Mouse (Mus musculus) forebrain, postnatal 0 days (tissue): ENCODE data around the gene Aph1c. TPM values are rescaled to one million over a fixed set of nuclear protein-coding genes. Genes with fewer than 3 reads are reported as not detected.
A peak's percentile ranks its signal among the peaks of the same experiment; 100 is the strongest.
"Not testable (repeated sequence)": the region's sequence is repeated elsewhere in the genome, so short reads cannot be mapped to it uniquely, and the experiment has no call there.

Source experiments
- ATAC-seq: fragments of 200-750 bp; cut with Nextera tagmentation; 2 replicates; pipeline ENCODE4 v1.8.0; 2017; ENCODE audit warnings: mild to moderate bottlenecking, moderate library complexity
- DNase-seq: peaks from one replicate; pipeline ENCODE4 v3.0.0-alpha.2; 2015
- H3K27ac ChIP-seq: fragments of 300-500 bp; sonication (generic); 2 replicates; pipeline ENCODE4 v1.5.1; 2014; ENCODE audit warnings: low read depth, mild to moderate bottlenecking, antibody characterized with exemption, low read length, moderate library complexity, mixed read lengths
- H3K27me3 ChIP-seq: fragments of 300-500 bp; sonication (generic); 2 replicates; pipeline ENCODE4 v1.6.1; 2014; ENCODE audit warnings: mild to moderate bottlenecking, low read length, mixed read lengths; ENCODE audit not compliant: insufficient read depth
- H3K36me3 ChIP-seq: fragments of 300-500 bp; sonication (generic); 2 replicates; pipeline ENCODE4 v1.6.1; 2014; ENCODE audit warnings: mild to moderate bottlenecking, moderate library complexity; ENCODE audit not compliant: insufficient read depth
- H3K4me1 ChIP-seq: fragments of 300-500 bp; sonication (generic); 2 replicates; pipeline ENCODE4 v1.6.1; 2014; ENCODE audit warnings: antibody characterized with exemption; ENCODE audit not compliant: insufficient read depth
- H3K4me2 ChIP-seq: fragments of 300-500 bp; sonication (generic); 2 replicates; pipeline ENCODE4 v1.6.1; 2014; ENCODE audit warnings: low read depth, mild to moderate bottlenecking, moderate library complexity
- H3K4me3 ChIP-seq: fragments of 300-500 bp; sonication (generic); 2 replicates; pipeline ENCODE4 v1.5.1; 2014; ENCODE audit warnings: low read depth, low read length, mixed read lengths
- H3K9ac ChIP-seq: fragments of 300-500 bp; sonication (generic); 2 replicates; pipeline ENCODE4 v1.6.1; 2014; ENCODE audit warnings: mild to moderate bottlenecking
- H3K9me3 ChIP-seq: fragments of 300-500 bp; sonication (generic); 2 replicates; pipeline ENCODE4 v1.6.1; 2016; ENCODE audit warnings: low read length
- CTCF ChIP-seq: sonication (generic); IDR thresholded peaks from 2 replicates; pipeline ENCODE4 v1.5.1; 2016; ENCODE audit warnings: antibody characterized with exemption, control low read depth, low read depth
- WGBS: fragments of 180-500 bp; shearing (Covaris S2); extraction: QIAGEN DNeasy Blood & Tissue Kit; methylation state at CpG from one replicate; pipeline ENCODE4 v1.1.7; 2014; 5-methylcytosine and 5-hydroxymethylcytosine counted together
- polyA plus RNA-seq: library from polyadenylated mRNA; unstranded; fragments of >200 nt; fragmentation: Nextera tagmentation; extraction: Ambion mirVana; gene quantifications from 2 replicates; pipeline ENCODE4 v1.2.1, GENCODE M21; 2015
- total RNA-seq: library from RNA; depleted of rRNA; stranded (reverse); fragments of >200 nt; gene quantifications from 2 replicates; pipeline ENCODE4 v1.2.3, GENCODE M21; 2014

Aph1c gene
- total and polyA plus RNA-seq, 2 experiments from 2014 or later = 2.2 to 3.6 TPM

DNA sequence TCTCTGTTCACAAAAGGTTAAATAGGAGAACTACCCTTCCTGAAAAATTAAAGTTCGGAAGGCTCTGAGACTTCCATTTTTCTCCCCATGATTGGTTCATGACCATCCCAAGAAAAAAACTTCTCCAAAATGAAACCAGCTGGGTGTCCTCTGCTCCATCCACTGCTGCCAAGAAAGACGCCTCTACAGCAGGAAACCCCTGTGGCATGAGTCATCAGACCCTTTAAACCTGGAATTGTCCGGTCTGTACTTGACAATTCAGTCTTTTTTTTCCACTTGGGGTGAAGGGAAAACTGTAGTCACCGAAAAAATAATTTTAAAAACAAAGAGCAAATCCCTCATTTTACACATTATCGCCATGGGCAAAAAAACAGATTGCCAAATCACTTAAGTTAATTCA, 42.1 kb upstream of the Aph1c start:
- Histone ChIP-seq H3K4me3 (no peak overlapping the region), H3K27me3 (no peaks in the 10 kb centered on the region), H3K27ac (no peak overlapping the region), H3K4me2 (no peak overlapping the region), H3K36me3 (no peaks in the 10 kb centered on the region), H3K4me1 (no peaks in the 10 kb centered on the region), H3K9ac (no peak overlapping the region), H3K9me3 (0 out of 2 replicates have a peak, but pooled peaks cover 3% of the 10 kb centered on the region)
- 75% methylated on average over 5 of the region's 5 CpGs for WGBS
- DNase-seq (no peak), ATAC-seq (no peak)
- no peak for TF ChIP-seq CTCF

- WGBS = 97% methylated on average over 5 of the region's 5 CpGs
- no peak overlapping the region for H3K4me3 ChIP-seq
- ATAC-seq = no peak
- no peak overlapping the region for H3K27ac ChIP-seq
- H3K4me2 ChIP-seq = no peak overlapping the region
- H3K9ac ChIP-seq = no peak overlapping the region
- DNase-seq = no peak
- H3K9me3 ChIP-seq = 0 out of 2 replicates have a peak, but pooled peaks cover 3% of the 10 kb centered on the region
- no peak for TF ChIP-seq CTCF
- no peaks in the 10 kb centered on the region for H3K4me1 ChIP-seq
- no peaks in the 10 kb centered on the region for H3K27me3 ChIP-seq
- no peaks in the 10 kb centered on the region for H3K36me3 ChIP-seq
These were observed 39.8 kb upstream of the Aph1c start for GRCm38 (mm10) chr9:66874297-66874696.

- Histone ChIP-seq H3K36me3 (no peaks in the 10 kb centered on the region), H3K4me3 (no peak overlapping the region), H3K9ac (no peak overlapping the region), H3K27ac (no peak overlapping the region), H3K4me2 (no peak overlapping the region), H3K9me3 (0 out of 2 replicates have a peak, but pooled peaks cover 3% of the 10 kb centered on the region), H3K27me3 (no peaks in the 10 kb centered on the region), H3K4me1 (no peaks in the 10 kb centered on the region)
- no peak for ATAC-seq
- no peak for DNase-seq
- TF ChIP-seq CTCF = no peak
These were observed 39.0 kb upstream of the Aph1c start for GRCm38 (mm10) chr9:66873531-66873930.

DNA sequence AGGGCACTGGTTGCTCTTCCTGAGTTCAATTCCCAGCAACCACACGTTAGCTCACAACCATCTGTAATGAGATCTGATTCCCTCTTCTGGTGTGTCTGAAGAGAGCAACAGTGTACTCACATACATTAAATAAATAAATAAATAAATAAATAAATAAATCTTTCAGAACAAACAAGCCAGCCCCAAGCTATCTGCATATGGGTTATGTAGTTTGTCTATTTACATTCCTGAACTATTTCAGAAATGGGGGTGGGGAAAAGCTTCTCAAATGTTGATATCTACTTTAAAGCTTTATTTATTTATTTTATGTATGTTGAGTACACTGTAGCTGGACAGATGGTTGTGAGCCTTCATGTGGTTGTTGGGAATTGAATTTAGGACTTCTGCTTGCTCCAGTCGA, 38.5 kb upstream of the Aph1c start:
- not testable (repeated sequence) for ATAC-seq, H3K9me3 ChIP-seq, H3K9ac ChIP-seq, DNase-seq, H3K36me3 ChIP-seq, H3K4me3 ChIP-seq, H3K4me2 ChIP-seq, H3K27ac ChIP-seq, H3K4me1 ChIP-seq, H3K27me3 ChIP-seq
- WGBS = 80% methylated on average over 2 of the region's 2 CpGs

GRCm38 (mm10) chr9:66872015-66872727, 37.6 kb upstream of the Aph1c start:
- WGBS = 86% methylated on average over 10 of the region's 10 CpGs

DNA sequence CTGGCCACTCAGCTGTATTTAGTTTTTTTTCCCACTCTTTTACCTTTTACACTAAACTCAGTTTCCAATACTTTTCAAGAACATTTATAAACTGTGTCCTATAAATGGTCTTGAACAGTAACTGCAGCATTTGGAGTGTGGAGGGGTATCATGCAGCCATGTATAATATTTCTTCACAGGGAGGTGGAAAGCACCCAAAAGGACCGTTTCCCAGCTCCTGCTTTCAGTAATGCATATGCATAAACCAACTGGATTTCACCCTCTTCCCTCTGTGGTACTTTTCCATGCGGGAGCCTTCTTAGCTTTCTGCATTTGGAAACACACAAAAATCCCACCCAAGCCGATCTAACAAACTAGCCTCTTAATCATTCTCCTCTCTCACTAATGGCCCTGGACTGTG, 30.2 kb upstream of the Aph1c start:
- Histone ChIP-seq H3K9me3 (no peaks in the 10 kb centered on the region), H3K4me2 (no peak overlapping the region), H3K36me3 (peaks cover 6% of the 10 kb centered on the region; the same call in 1 of the 2 replicates), H3K4me1 (peaks cover 3% of the 10 kb centered on the region; the same call in 1 of the 2 replicates), H3K27ac (no peak overlapping the region), H3K9ac (no peak overlapping the region), H3K27me3 (no peaks in the 10 kb centered on the region), H3K4me3 (no peak overlapping the region)
- ATAC-seq = no peak
- peak; percentile 35 for DNase-seq
- WGBS = 19% methylated on average over 3 of the region's 3 CpGs
- peak; percentile 14; the same call in 1 of the 2 replicates for TF ChIP-seq CTCF

More at GRCm38 (mm10) chr9:66872015-66872727, 37.6 kb upstream of the Aph1c start:
- Histone ChIP-seq H3K27me3 (no peaks in the 10 kb centered on the region), H3K4me3 (no peak overlapping the region), H3K4me1 (no peaks in the 10 kb centered on the region), H3K36me3 (no peaks in the 10 kb centered on the region), H3K27ac (no peak overlapping the region), H3K9me3 (0 out of 2 replicates have a peak, but pooled peaks cover 3% of the 10 kb centered on the region), H3K4me2 (no peak overlapping the region), H3K9ac (no peak overlapping the region)
- no peak for TF ChIP-seq CTCF
- DNase-seq (no peak), ATAC-seq (no peak)

DNA sequence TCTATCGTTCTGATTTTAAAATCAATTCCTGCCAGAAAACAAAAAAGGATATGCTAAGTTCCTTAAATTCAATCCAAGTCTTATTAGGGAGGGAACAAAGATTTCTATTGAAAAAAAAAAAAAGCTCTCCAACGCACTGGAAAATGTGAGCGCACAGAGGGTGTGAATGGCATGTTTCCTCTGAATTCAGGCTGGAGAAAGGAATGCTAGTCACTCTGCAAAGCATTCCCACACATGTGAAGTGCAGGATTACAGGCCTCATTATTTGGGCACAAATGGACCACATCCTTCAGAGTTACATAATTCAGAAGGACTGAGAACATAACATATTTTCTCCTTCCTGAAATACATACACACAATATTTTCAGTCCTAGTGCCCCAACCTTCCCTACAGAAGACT, 28.9 kb upstream of the Aph1c start:
- DNase-seq (peak; percentile 11), ATAC-seq (no peak)
- TF ChIP-seq CTCF = no peak
- no peak overlapping the region for H3K9ac ChIP-seq
- H3K4me2 ChIP-seq = no peak overlapping the region
- no peaks in the 10 kb centered on the region for H3K27me3 ChIP-seq
- peak overlapping the region; percentile 22; the same call in 1 of the 2 replicates for H3K27ac ChIP-seq
- no peaks in the 10 kb centered on the region for H3K9me3 ChIP-seq
- H3K36me3 ChIP-seq = peaks cover 15% of the 10 kb centered on the region; the same call in 1 of the 2 replicates
- H3K4me3 ChIP-seq = no peak overlapping the region
- peaks cover 3% of the 10 kb centered on the region; the same call in 1 of the 2 replicates for H3K4me1 ChIP-seq
- WGBS = 7% methylated on average over 3 of the region's 3 CpGs
